Mouse (Mus musculus): ENCODE data around the gene Gm1604a. TPM values are rescaled to one million over a fixed set of nuclear protein-coding genes. Genes with fewer than 3 reads are reported as not detected.
"Not testable (repeated sequence)": the region's sequence is repeated elsewhere in the genome, so short reads cannot be mapped to it uniquely, and the experiment has no call there.

Gene Gm1604a
- polyA plus RNA-seq, 1 experiment from 2014 or later = not detected

DNA sequence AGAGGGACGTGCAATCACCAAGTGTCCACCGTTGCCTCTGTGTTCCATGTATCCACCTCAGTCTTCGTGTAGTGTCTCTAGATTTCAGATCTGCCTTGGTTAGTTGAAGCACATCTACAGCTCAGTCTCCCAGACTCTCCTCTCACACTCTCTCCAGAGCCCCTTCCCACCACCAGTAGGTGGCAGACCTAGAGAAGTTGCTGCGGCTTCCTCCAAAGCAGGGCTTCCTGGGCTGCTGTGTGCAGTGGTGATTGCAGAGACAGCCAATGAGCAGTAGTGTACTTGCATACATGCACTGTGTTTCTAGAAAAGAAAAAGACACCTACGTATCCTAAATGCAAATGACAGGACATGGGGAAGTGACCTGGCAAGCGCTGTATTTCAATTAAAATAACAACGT, 77.6 kb downstream of the Gm1604a start:
- not testable (repeated sequence) for H3K9me3 ChIP-seq (ENCODE audit: control insufficient read depth, low read length); H3K9ac ChIP-seq (ENCODE audit: low read length); H3K27ac ChIP-seq (replicated peaks in 1 of 2; ENCODE audit: control insufficient read depth in 1 of 2, insufficient read depth in 1 of 2, low read depth in 2 of 2, low read length in 2 of 2); H3K36me3 ChIP-seq (ENCODE audit: control insufficient read depth, insufficient read depth, low read length); ATAC-seq (ENCODE audit: insufficient number of reproducible peaks, insufficient read depth, low FRiP score, low read depth); H3K27me3 ChIP-seq (ENCODE audit: control insufficient read depth, insufficient read depth, low read length); H3K4me1 ChIP-seq (ENCODE audit: control insufficient read depth in 2 of 2, insufficient read depth in 2 of 2, low read length in 2 of 2); H3K4me3 ChIP-seq (ENCODE audit: control insufficient read depth in 1 of 2, insufficient read depth in 1 of 2, low read depth in 1 of 2, low read length in 2 of 2); H3K4me2 ChIP-seq (ENCODE audit: low read length)
- WGBS = no CpG with 5 or more reads among the region's 7 CpGs

- not testable (repeated sequence) for H3K36me3 ChIP-seq (ENCODE audit: control insufficient read depth, insufficient read depth, low read length); ATAC-seq (ENCODE audit: insufficient number of reproducible peaks, insufficient read depth, low FRiP score, low read depth); H3K9ac ChIP-seq (ENCODE audit: low read length); H3K27me3 ChIP-seq (ENCODE audit: control insufficient read depth, insufficient read depth, low read length); H3K4me3 ChIP-seq (ENCODE audit: control insufficient read depth in 1 of 2, insufficient read depth in 1 of 2, low read depth in 1 of 2, low read length in 2 of 2); H3K4me2 ChIP-seq (ENCODE audit: low read length); H3K27ac ChIP-seq (replicated peaks in 1 of 2; ENCODE audit: control insufficient read depth in 1 of 2, insufficient read depth in 1 of 2, low read depth in 2 of 2, low read length in 2 of 2); H3K4me1 ChIP-seq (ENCODE audit: control insufficient read depth in 2 of 2, insufficient read depth in 2 of 2, low read length in 2 of 2); H3K9me3 ChIP-seq (ENCODE audit: control insufficient read depth, low read length)
- WGBS = 82% methylated on average over 2 of the region's 4 CpGs
Observed at GRCm38 (mm10) chr17:7111658-7112057, 86.3 kb downstream of the Gm1604a start.

GRCm38 (mm10) chr17:7116265-7116664, 90.9 kb downstream of the Gm1604a start:
- not testable (repeated sequence) for H3K27me3 ChIP-seq (ENCODE audit: control insufficient read depth, insufficient read depth, low read length); H3K9ac ChIP-seq (ENCODE audit: low read length); H3K4me2 ChIP-seq (ENCODE audit: low read length); H3K4me1 ChIP-seq (ENCODE audit: control insufficient read depth in 2 of 2, insufficient read depth in 2 of 2, low read length in 2 of 2); H3K4me3 ChIP-seq (ENCODE audit: control insufficient read depth in 1 of 2, insufficient read depth in 1 of 2, low read depth in 1 of 2, low read length in 2 of 2); ATAC-seq (ENCODE audit: insufficient number of reproducible peaks, insufficient read depth, low FRiP score, low read depth); H3K9me3 ChIP-seq (ENCODE audit: control insufficient read depth, low read length); H3K27ac ChIP-seq (replicated peaks in 1 of 2; ENCODE audit: control insufficient read depth in 1 of 2, insufficient read depth in 1 of 2, low read depth in 2 of 2, low read length in 2 of 2); H3K36me3 ChIP-seq (ENCODE audit: control insufficient read depth, insufficient read depth, low read length)
- 74% methylated on average over 6 of the region's 8 CpGs for WGBS

DNA sequence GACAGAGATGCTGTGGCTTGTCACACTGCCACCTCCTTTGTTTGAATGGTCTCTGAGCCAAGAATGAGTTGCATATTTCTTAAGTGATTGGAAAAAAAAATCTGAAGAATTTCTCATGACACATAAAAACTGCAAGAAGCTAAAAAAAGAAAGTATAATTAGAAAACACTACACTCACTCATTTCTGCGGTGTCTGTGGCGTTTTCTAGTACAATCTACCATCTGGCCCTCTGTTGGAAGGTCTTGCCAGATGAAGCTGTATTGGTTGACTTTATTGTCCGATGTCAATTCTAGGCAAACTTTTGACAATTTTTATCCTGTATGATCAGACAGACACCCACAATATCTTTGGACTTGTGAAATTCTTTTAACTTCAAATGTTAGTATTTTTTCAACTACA, 95.5 kb downstream of the Gm1604a start:
- H3K27me3 ChIP-seq (ENCODE audit: control insufficient read depth, insufficient read depth, low read length); H3K4me3 ChIP-seq (ENCODE audit: control insufficient read depth in 1 of 2, insufficient read depth in 1 of 2, low read depth in 1 of 2, low read length in 2 of 2); H3K9me3 ChIP-seq (ENCODE audit: control insufficient read depth, low read length); H3K27ac ChIP-seq (replicated peaks in 1 of 2; ENCODE audit: control insufficient read depth in 1 of 2, insufficient read depth in 1 of 2, low read depth in 2 of 2, low read length in 2 of 2); ATAC-seq (ENCODE audit: insufficient number of reproducible peaks, insufficient read depth, low FRiP score, low read depth); H3K36me3 ChIP-seq (ENCODE audit: control insufficient read depth, insufficient read depth, low read length); H3K4me1 ChIP-seq (ENCODE audit: control insufficient read depth in 2 of 2, insufficient read depth in 2 of 2, low read length in 2 of 2); H3K4me2 ChIP-seq (ENCODE audit: low read length); H3K9ac ChIP-seq (ENCODE audit: low read length): not testable (repeated sequence)
- 90% methylated on average over 3 of the region's 3 CpGs for WGBS

GRCm38 (mm10) chr17:7122554-7122953, 97.2 kb downstream of the Gm1604a start:
- H3K27me3 ChIP-seq (ENCODE audit: control insufficient read depth, insufficient read depth, low read length); H3K4me1 ChIP-seq (ENCODE audit: control insufficient read depth in 2 of 2, insufficient read depth in 2 of 2, low read length in 2 of 2); H3K27ac ChIP-seq (replicated peaks in 1 of 2; ENCODE audit: control insufficient read depth in 1 of 2, insufficient read depth in 1 of 2, low read depth in 2 of 2, low read length in 2 of 2); H3K9ac ChIP-seq (ENCODE audit: low read length); ATAC-seq (ENCODE audit: insufficient number of reproducible peaks, insufficient read depth, low FRiP score, low read depth); H3K4me2 ChIP-seq (ENCODE audit: low read length); H3K4me3 ChIP-seq (ENCODE audit: control insufficient read depth in 1 of 2, insufficient read depth in 1 of 2, low read depth in 1 of 2, low read length in 2 of 2); H3K9me3 ChIP-seq (ENCODE audit: control insufficient read depth, low read length); H3K36me3 ChIP-seq (ENCODE audit: control insufficient read depth, insufficient read depth, low read length): not testable (repeated sequence)
- 80% methylated on average over 11 of the region's 11 CpGs for WGBS

- not testable (repeated sequence) for H3K4me2 ChIP-seq (ENCODE audit: low read length); H3K9ac ChIP-seq (ENCODE audit: low read length); H3K27me3 ChIP-seq (ENCODE audit: control insufficient read depth, insufficient read depth, low read length); H3K4me3 ChIP-seq (ENCODE audit: control insufficient read depth in 1 of 2, insufficient read depth in 1 of 2, low read depth in 1 of 2, low read length in 2 of 2); H3K9me3 ChIP-seq (ENCODE audit: control insufficient read depth, low read length); H3K36me3 ChIP-seq (ENCODE audit: control insufficient read depth, insufficient read depth, low read length); H3K27ac ChIP-seq (replicated peaks in 1 of 2; ENCODE audit: control insufficient read depth in 1 of 2, insufficient read depth in 1 of 2, low read depth in 2 of 2, low read length in 2 of 2); ATAC-seq (ENCODE audit: insufficient number of reproducible peaks, insufficient read depth, low FRiP score, low read depth); H3K4me1 ChIP-seq (ENCODE audit: control insufficient read depth in 2 of 2, insufficient read depth in 2 of 2, low read length in 2 of 2)
- WGBS = 74% methylated on average over 6 of the region's 10 CpGs
Observed at GRCm38 (mm10) chr17:7126475-7126874, 101.1 kb downstream of the Gm1604a start.

- H3K27ac ChIP-seq (replicated peaks in 1 of 2; ENCODE audit: control insufficient read depth in 1 of 2, insufficient read depth in 1 of 2, low read depth in 2 of 2, low read length in 2 of 2); H3K9me3 ChIP-seq (ENCODE audit: control insufficient read depth, low read length); H3K4me1 ChIP-seq (ENCODE audit: control insufficient read depth in 2 of 2, insufficient read depth in 2 of 2, low read length in 2 of 2); ATAC-seq (ENCODE audit: insufficient number of reproducible peaks, insufficient read depth, low FRiP score, low read depth); H3K9ac ChIP-seq (ENCODE audit: low read length); H3K4me2 ChIP-seq (ENCODE audit: low read length); H3K36me3 ChIP-seq (ENCODE audit: control insufficient read depth, insufficient read depth, low read length); H3K27me3 ChIP-seq (ENCODE audit: control insufficient read depth, insufficient read depth, low read length); H3K4me3 ChIP-seq (ENCODE audit: control insufficient read depth in 1 of 2, insufficient read depth in 1 of 2, low read depth in 1 of 2, low read length in 2 of 2): not testable (repeated sequence)
- no CpG with 5 or more reads among the region's 7 CpGs for WGBS
Observed at GRCm38 (mm10) chr17:7134002-7134401, 108.6 kb downstream of the Gm1604a start.

GRCm38 (mm10) chr17:7135277-7135676, 109.9 kb downstream of the Gm1604a start:
- not testable (repeated sequence) for H3K4me2 ChIP-seq (ENCODE audit: low read length); H3K4me3 ChIP-seq (ENCODE audit: control insufficient read depth in 1 of 2, insufficient read depth in 1 of 2, low read depth in 1 of 2, low read length in 2 of 2); H3K9me3 ChIP-seq (ENCODE audit: control insufficient read depth, low read length); H3K27ac ChIP-seq (replicated peaks in 1 of 2; ENCODE audit: control insufficient read depth in 1 of 2, insufficient read depth in 1 of 2, low read depth in 2 of 2, low read length in 2 of 2); H3K9ac ChIP-seq (ENCODE audit: low read length); H3K27me3 ChIP-seq (ENCODE audit: control insufficient read depth, insufficient read depth, low read length); H3K4me1 ChIP-seq (ENCODE audit: control insufficient read depth in 2 of 2, insufficient read depth in 2 of 2, low read length in 2 of 2); H3K36me3 ChIP-seq (ENCODE audit: control insufficient read depth, insufficient read depth, low read length); ATAC-seq (ENCODE audit: insufficient number of reproducible peaks, insufficient read depth, low FRiP score, low read depth)
- 87% methylated on average over 7 of the region's 8 CpGs for WGBS

All from heart, embryonic 14.5 days (tissue).